Mouse (Mus musculus): ENCODE data around the gene Sh3glb2.

The Sh3glb2 gene

DNA sequence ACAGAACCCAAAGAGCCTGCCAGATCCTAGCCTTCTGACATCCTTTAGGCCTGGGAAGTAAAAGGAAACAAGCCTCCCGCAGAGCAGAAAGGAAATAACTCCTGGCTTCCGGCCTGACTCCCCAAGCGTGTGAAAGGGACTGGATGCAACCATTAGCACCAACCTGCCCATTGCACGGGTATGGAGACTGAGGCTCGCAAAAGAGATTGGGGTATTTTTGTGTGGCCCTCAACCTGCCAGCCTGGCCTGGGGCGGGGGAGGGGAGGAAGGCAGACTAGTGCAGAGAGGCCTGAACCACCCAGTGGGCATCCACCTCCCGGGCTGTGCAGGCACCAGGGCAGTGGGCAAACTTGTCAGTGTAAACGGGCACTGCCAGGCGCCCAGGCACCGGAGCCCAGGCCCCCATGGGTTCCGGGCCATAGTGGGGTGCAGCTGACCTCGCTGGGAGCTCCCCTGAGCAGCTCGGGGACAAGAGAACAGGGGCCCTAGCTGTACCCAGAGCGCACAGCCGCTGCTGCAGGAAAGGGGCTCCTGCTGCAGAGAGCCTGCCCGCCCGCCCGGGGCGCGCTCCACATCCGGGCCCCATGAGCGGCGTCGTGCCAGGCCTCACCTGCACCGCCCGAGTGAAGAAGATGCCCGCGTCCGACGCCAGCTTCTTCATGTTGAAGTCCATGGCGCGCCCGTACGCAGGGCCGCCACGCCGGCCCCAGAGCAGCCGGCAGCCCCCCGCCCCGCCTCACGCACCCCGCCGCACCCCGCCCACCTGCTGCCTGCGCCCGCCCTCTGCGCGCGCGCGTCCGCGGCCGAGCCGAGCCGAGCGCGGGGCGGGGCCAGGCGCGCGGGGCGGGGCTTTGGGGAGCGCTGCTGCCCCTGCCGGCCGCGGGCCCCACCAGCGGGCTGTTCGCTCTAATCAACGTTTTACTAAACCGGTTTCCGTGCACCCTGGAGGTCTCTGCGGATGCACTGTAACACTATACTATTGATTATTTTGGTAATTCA lies at the start of gene Sh3glb2:
Gene Sh3glb2 (minus strand): TSS at position 805 of the 999 bp plus-strand sequence.
- DNase-seq (ENCODE audit: low spot score): peak; percentile 91

DNA sequence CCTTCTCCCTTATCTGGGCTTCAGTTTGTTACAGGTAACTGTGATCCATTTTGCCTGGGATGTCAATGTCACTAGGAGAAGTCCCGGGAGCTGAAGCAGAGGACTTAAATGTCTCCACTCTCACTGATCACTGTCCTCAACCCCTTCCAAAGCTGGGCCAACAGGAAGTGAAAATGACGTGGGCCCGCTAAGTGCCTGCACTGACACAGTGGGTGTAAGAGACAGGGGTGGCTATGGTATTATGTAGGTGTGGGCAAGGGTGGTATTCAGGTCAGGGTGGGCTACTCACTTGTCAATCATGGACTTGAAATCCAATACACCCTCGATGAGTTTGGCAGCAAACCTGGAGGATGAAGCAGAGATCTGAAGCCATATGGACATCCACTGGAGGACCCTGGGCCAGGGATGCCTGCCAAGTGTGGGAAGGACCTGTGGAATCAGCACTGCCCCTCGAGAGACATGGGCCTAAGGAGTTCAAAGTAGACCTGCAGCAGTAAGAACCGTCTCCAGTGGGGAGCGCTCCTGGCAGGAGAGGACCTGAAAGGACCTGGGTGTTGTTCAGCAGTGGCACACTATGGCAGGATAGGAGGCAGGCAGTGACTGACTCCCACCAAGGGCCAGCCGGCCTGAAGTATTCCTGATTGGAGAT lies 49.4 kb upstream of the Sh3glb2 start:
- no peak for DNase-seq (ENCODE audit: low spot score)

GRCm38 (mm10) chr2:30407778-30408177 lies 48.6 kb upstream of the Sh3glb2 start:
- DNase-seq (ENCODE audit: low spot score): no peak

GRCm38 (mm10) chr2:30407221-30407620 lies 48.1 kb upstream of the Sh3glb2 start:
- DNase-seq (ENCODE audit: low spot score): no peak

DNA sequence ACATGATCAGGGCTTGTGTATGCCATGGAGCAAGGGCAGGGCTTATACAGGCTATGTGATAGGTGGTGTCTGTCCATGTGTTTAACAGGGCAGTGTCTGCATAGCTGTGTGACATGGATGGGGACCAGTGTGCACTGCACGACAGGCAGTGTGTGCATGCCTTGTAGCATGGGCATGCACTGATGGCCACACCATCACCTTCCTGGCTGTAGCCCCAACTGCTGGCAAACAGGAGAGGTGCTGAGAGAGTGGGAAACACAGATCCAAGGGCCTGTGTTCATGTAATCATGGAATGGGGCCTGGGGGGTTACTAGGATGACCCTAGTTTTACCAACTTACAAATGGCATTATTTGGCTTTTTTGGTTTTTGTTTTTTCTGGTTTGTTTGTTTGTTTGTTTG lies 44.7 kb upstream of the Sh3glb2 start:
- DNase-seq (ENCODE audit: low spot score): no peak

DNA sequence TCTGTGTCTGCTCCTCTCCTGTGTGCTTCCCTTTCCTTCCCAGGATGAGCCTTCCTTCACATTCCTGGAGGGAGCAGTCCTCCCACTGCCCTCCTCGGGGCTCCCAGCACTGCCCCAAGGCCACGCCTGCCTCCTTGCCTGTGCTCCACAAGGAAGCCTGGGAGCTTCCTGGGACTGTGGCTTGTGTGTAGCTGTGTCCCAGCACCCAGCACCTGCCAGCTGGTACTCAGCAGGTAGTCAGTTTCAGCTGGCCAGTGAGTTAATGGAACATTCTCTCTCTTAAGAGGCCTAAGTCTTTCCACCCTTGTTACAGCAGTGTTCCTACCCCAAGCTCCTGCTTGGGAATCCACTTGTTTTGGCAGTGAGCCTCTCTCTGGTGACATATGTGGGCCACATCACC lies 43.7 kb upstream of the Sh3glb2 start:
- no peak for DNase-seq (ENCODE audit: low spot score)

GRCm38 (mm10) chr2:30402351-30402826 lies 43.3 kb upstream of the Sh3glb2 start:
- no peak for DNase-seq (ENCODE audit: low spot score)

DNA sequence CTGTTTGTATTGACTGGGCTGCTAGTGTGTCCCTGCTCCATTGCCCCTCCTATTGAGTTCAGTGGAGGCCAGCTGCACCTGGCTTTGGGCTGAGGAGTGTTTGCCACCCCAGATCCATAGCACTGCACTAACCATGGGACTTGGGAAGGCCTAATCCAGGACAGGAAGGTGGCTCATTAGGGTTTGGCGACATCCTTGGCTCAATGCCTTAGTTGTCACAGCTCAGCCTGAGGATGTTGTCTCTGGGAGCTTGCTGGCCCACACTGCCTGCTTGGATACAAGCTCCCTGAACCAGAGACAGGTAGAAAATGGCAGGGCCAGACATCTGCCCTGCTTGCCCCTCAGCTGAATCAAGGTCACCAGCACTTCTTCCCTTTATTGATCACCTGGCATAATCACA lies 42.4 kb upstream of the Sh3glb2 start:
- DNase-seq (ENCODE audit: low spot score): no peak

- DNase-seq (ENCODE audit: low spot score): no peak
These were observed 40.3 kb upstream of the Sh3glb2 start for GRCm38 (mm10) chr2:30399191-30400171.

- DNase-seq (ENCODE audit: low spot score): no peak
These were observed 38.9 kb upstream of the Sh3glb2 start for GRCm38 (mm10) chr2:30397986-30398512.

DNA sequence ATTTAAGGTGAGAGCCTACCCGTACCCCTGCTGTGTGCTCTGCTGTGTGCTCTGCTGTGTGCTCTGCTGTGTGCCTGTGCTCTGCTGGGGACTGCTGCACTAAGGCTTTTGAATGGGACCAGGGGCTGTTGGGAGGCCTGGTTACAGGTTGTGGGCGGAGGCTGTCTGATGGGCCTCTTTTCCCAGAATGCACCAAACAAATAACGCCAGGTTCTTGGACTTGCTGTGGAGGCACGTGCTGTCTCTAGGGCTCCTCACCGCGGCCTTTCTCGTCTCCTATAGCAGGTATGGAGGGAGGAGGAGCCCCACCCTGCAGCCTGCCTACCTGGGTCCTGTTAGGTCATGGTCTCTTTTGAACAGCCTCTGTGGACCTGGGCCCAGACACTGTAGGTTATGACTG lies 37.1 kb upstream of the Sh3glb2 start:
- DNase-seq (ENCODE audit: low spot score): no peak

DNA sequence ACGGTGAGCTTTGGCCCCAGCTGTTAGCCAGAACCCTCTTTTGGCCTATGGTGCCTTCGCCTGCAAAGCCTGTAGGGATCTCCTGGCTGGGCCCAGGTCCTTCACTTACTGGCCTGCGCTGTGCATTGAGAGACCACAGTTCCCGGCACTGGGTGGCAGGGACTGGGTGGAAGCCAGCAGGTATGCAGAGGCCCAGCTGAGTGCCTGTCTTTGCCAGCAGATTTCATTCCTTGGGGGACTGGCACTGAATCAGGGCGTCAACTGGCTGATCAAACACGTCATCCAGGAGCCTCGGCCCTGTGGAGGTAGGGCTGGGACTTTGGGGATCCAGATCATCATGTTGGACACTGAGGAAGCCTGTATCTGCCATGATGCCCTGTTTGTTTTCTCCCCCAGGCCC lies 36.6 kb upstream of the Sh3glb2 start:
- DNase-seq (ENCODE audit: low spot score): no peak

DNA sequence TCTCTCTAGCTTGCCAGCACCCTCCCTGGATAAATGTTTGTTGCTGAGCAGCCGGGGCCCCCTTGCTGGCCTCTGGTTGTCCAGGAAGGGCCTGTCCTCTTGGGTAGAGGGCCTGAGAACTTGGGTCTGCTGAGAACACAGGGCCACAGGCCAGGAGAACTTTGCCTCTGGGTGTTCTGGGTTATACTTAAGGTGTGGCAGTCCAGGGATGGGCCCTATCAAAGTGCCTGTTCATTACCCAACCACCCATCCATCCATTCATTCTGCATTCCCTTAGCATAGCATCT lies 34.2 kb upstream of the Sh3glb2 start:
- DNase-seq (ENCODE audit: low spot score): no peak

GRCm38 (mm10) chr2:30392577-30393369 lies 33.6 kb upstream of the Sh3glb2 start:
- peak; percentile 56 for DNase-seq (ENCODE audit: low spot score)

GRCm38 (mm10) chr2:30392114-30392576 lies 33.0 kb upstream of the Sh3glb2 start, which contains the start of gene Dolpp1:
Gene Dolpp1 (plus strand): TSS chr2:30392254.
- DNase-seq (ENCODE audit: low spot score): peak; percentile 88

GRCm38 (mm10) chr2:30389000-30389399 lies 29.9 kb upstream of the Sh3glb2 start:
- no peak for DNase-seq (ENCODE audit: low spot score)

GRCm38 (mm10) chr2:30386913-30387312 lies 27.8 kb upstream of the Sh3glb2 start:
- DNase-seq (ENCODE audit: low spot score): no peak

GRCm38 (mm10) chr2:30385591-30385990 lies 26.5 kb upstream of the Sh3glb2 start:
- DNase-seq (ENCODE audit: low spot score): no peak

- no peak for DNase-seq (ENCODE audit: low spot score)
These were observed 25.7 kb upstream of the Sh3glb2 start for GRCm38 (mm10) chr2:30384814-30385213.

DNA sequence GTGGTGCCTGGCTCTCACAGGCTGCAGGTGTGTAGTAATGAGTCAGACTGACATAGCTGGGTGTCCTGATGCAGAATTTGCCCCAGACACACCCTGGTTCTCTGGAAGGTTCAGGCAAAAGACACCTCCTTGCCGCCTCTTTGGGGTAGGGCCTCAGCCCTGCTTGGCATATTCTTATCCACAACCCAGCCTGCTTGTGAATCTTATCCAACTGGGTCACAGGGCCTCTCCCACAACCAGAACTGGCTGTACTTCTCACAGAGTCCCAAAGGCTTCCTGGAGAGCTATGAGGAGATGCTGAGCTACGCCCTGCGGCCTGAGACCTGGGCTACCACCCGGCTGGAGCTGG lies 22.2 kb upstream of the Sh3glb2 start:
- no peak for DNase-seq (ENCODE audit: low spot score)

All from urinary bladder, postnatal 25 days (tissue).